Mouse (Mus musculus) cerebellum, adult 11-12 months (tissue): ENCODE measurements at regions not wholly inside any gene's neighbourhood (a gene's known extent, or its start where the extent isn't known, plus 50 kb on each side); places are given as distances from the start of the nearest gene placed in this dataset.
"Not testable (repeated sequence)": the region's sequence is repeated elsewhere in the genome, so short reads cannot be mapped to it uniquely, and the experiment has no call there.

Experiments
- DNase-seq: peaks from one replicate; pipeline ENCODE4 v3.0.0; 2022

- no peak for DNase-seq
These were observed 112.6 kb downstream of the Tomm20 start for GRCm38 (mm10) chr8:126833006-126833405.

DNA sequence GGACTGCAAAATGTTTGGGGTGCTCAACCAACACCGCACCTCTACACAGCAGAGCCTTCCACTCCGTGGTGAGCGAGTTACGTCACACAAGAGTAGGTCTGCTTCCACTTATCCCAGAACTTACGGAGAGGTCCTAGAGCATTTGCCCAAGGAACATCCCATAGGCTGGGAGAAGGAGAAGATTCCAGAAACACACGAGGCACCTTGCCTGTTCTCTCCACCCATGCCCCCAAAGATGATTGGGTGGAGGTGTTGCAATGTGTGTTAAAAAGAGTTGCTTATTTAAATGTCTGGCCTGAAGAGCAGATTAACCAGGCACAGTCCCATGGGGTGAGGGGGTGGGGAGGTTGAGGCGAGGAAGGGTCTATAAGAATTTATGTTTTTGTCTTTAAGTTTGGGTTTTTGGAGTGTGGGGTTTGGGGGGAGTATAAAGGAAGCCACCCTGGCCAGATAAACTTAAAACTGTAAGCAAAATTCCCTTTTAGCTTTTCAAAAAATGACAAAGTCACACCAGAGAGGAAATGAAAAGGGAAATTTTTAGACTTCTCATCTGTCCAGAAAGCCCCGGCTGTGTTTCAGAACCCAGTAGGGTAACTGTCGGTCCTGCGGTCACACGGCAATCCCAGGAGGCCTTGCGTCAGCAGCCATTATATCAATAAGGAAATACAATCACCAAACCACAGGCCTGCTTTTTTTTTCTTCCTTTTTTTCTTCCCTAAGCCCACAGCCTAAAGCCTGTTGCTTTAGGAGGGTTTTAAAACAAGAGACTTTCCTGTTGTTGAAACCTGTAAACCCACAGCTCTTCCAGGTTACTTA lies 113.3 kb downstream of the Tomm20 start:
- DNase-seq: no peak

- no peak for DNase-seq
These were observed 114.1 kb downstream of the Tomm20 start for GRCm38 (mm10) chr8:126831312-126832162.

- DNase-seq: no peak
These were observed 115.5 kb downstream of the Tomm20 start for GRCm38 (mm10) chr8:126830242-126830530.

- DNase-seq: no peak
These were observed 116.0 kb downstream of the Tomm20 start for GRCm38 (mm10) chr8:126829376-126830241.

- no peak for DNase-seq
These were observed 117.8 kb downstream of the Tomm20 start for GRCm38 (mm10) chr8:126827681-126828383.

- no peak for DNase-seq
These were observed 119.0 kb downstream of the Tomm20 start for GRCm38 (mm10) chr8:126826328-126827285.

DNA sequence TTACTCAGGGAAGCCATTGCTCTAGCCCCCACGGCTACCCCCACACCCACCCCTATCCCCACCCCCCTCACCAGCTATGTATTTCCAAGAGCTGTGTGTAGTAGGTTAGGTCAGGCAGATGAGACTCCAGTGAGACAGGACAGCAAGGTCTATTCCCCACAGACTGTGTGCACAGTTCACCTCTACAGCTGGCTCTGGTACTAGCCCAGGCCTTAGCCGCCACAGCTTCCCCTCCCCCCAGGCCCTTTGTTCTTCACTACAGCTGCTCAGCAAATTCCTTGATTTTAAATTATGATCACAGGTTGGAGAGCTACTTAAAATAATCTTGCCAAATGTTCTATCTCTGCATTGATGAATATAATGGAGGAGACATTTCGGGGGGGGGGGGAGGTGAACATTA lies 119.8 kb downstream of the Tomm20 start:
- no peak for DNase-seq

- DNase-seq: no peak
These were observed 121.0 kb downstream of the Tomm20 start for GRCm38 (mm10) chr8:126824575-126825208.

DNA sequence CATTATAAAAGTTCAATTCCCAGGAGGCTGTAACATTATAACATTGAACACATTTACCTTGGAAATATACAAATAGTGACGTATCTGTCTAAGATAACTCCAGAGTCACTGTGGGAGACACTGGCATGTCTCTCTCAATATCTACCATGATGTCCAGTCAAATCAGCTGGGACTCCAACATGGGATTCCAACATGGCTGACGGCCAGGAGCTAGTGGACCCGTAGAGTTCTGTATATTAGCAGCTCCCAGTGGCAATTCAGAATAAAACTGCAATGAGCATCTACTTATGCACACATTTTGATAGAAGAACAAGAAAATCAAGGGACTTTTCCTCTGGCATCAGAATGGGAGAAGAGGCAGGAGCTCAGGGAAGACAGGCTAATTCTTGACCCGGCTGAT lies 123.4 kb downstream of the Tomm20 start:
- no peak for DNase-seq

- no peak for DNase-seq
These were observed 124.4 kb downstream of the Tomm20 start for GRCm38 (mm10) chr8:126821279-126821678.

DNA sequence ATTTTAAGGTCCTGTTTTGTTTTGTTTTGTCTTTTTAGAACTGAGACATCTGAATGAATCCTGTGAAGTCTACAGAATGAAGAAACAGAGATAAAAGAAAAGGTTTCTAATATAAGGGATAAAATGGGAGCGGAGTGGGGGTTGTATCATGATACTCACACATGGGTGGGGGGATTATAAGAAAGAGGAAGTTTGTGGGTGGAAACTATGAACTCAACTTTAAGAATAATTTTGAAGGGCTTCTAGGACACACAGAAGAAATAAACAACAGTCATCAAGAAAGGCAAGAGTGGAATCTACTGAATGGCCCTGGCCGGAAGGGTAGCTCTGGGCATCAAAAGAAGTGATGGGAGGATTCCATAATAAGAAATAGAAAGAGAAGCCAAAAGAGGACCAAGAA lies 125.1 kb downstream of the Tomm20 start:
- DNase-seq: no peak

GRCm38 (mm10) chr8:126819261-126819660 lies 126.4 kb downstream of the Tomm20 start:
- DNase-seq: no peak

GRCm38 (mm10) chr8:126816155-126816554 lies 129.5 kb downstream of the Tomm20 start:
- DNase-seq: no peak

GRCm38 (mm10) chr8:126814427-126814826 lies 131.2 kb downstream of the Tomm20 start:
- DNase-seq: no peak

DNA sequence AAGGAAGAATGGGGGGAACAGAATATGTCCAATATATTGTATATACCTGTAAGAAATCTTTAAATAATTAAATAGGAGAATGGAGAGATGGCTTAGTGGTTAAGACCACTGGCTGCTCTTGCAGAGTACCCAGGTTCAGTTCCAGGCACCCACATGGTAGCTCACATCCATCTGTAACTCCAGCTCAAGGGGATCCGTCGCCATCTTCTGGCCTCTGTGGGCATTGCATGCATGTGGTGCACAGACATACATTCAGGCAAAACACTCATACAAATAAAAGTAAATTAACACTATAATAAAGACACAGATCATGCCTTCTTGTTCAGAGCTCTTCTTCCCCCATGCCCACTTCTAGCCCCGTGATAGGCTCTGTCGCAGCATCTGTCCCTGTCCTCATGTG lies 132.0 kb downstream of the Tomm20 start:
- DNase-seq: no peak

DNA sequence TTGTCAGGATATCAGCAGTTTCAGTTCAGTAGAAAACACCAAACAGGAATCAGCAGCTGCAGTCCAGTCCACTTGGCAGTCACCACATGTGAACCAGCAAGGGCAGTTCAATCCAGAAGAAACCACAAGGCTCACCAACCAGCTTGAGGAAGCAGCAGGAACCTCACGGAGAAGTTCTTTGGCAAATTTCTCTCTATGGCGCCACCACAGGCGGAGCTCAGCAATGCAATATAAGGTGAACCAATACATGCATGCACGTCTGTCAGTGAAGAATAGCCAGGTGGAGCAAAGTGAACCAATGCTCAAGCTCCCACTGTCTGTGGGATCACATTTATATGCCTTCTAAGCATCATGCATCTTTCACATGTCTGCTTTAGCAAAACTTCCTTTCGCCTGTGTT lies 132.9 kb downstream of the Tomm20 start:
- no peak for DNase-seq

- DNase-seq: not testable (repeated sequence)
These were observed 134.3 kb downstream of the Tomm20 start for GRCm38 (mm10) chr8:126811358-126811757.

DNA sequence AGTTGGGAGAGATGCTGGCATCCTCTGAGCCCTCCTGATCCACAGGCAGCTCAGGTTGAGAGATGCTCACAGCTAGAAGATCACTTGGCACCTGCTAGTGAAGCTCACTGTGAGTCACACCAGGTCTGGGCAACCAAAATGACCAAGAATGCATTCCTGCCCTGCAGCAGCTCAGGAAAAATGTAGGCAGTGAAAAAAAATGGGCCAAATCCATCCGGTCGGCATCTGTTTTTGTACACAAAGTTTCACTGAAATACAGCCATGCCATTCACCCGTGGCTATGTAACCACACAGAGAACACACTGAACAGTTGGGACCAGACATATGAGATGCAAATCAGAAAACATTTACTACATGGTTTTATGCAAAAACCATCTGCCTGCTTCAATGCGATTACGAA lies 135.1 kb downstream of the Tomm20 start:
- no peak for DNase-seq

DNA sequence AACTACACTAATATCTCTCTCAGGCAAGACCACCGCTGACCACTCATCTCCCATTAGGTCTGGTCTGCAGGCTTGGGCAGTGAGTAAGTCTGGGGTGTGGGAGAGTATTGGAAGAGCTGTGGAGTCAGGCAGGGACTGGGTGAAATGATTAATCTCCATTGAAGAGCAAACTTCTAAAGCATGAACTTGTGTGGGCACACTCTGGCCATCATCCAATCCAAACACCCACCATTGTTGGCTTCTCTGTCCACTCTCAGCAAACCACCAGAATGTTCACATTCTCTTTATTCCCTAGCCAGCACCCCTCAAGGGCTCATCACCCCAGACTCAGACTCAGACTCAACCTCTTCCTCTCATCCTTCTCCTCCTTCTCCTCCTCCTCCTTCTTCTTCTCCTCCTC lies 136.3 kb downstream of the Tomm20 start:
- no peak for DNase-seq

- DNase-seq: no peak
These were observed 137.1 kb downstream of the Tomm20 start for GRCm38 (mm10) chr8:126808496-126808895.
